Mouse (Mus musculus) kidney, embryonic 16.5 days (tissue): ENCODE measurements at regions not wholly inside any gene's neighbourhood (a gene's known extent, or its start where the extent isn't known, plus 50 kb on each side); places are given as distances from the start of the nearest gene placed in this dataset.

ENCODE experiments used
- ATAC-seq: fragments of 200-750 bp; cut with Nextera tagmentation; 2 replicates; pipeline ENCODE4 v1.8.0; 2017; ENCODE audit warnings: moderate TSS enrichment; ENCODE audit not compliant: low FRiP score, low TSS enrichment
- H3K27ac ChIP-seq: fragments of 300-500 bp; sonication (generic); 2 replicates; pipeline ENCODE4 v1.5.1; 2014; ENCODE audit warnings: low read length
- H3K27me3 ChIP-seq: fragments of 300-500 bp; sonication (generic); 2 replicates; pipeline ENCODE4 v1.6.1; 2014; ENCODE audit warnings: low read length, control low read depth, mixed read lengths; ENCODE audit not compliant: insufficient read depth
- H3K36me3 ChIP-seq: fragments of 300-500 bp; sonication (generic); 2 replicates; pipeline ENCODE4 v1.6.1; 2014; ENCODE audit warnings: low read length, control low read depth, mixed read lengths; ENCODE audit not compliant: insufficient read depth
- H3K4me1 ChIP-seq: fragments of 300-500 bp; sonication (generic); 2 replicates; pipeline ENCODE4 v1.6.1; 2014; ENCODE audit warnings: low read length, control low read depth, mixed read lengths; ENCODE audit not compliant: insufficient read depth
- H3K4me2 ChIP-seq: fragments of 300-500 bp; sonication (generic); replicated peaks from 2 replicates; pipeline ENCODE4 v1.6.1; 2014; ENCODE audit warnings: low read depth, low read length
- H3K4me3 ChIP-seq: fragments of 300-500 bp; sonication (generic); 2 replicates; pipeline ENCODE4 v1.5.1; 2014; ENCODE audit warnings: mild to moderate bottlenecking, low read length
- H3K9ac ChIP-seq: fragments of 300-500 bp; sonication (generic); replicated peaks from 2 replicates; pipeline ENCODE4 v1.6.1; 2014; ENCODE audit warnings: low read length
- H3K9me3 ChIP-seq: fragments of 300-500 bp; sonication (generic); 2 replicates; pipeline ENCODE4 v1.6.1; 2016; ENCODE audit warnings: low read length, control low read depth
- WGBS: fragments of 180-500 bp; shearing (Covaris S2); extraction: QIAGEN DNeasy Blood & Tissue Kit; methylation state at CpG from one replicate; pipeline ENCODE4 v1.1.7; 2014; 5-methylcytosine and 5-hydroxymethylcytosine counted together

- H3K4me3 ChIP-seq = no peak overlapping the region
- H3K9ac ChIP-seq = no peak overlapping the region
- no peaks in the 10 kb centered on the region for H3K36me3 ChIP-seq
- H3K9me3 ChIP-seq = no peaks in the 10 kb centered on the region; the same call in 1 of the 2 replicates
- ATAC-seq = peak; percentile 44
- no peaks in the 10 kb centered on the region for H3K27me3 ChIP-seq
- H3K4me1 ChIP-seq = peaks cover 33% of the 10 kb centered on the region
- WGBS = 10% methylated on average over 6 of the region's 6 CpGs
- 0 out of 2 replicates have a peak overlapping the region, but pooled peaks have one; percentile 14 for H3K4me2 ChIP-seq
- peak overlapping the region; percentile 63 for H3K27ac ChIP-seq
Measured at GRCm38 (mm10) chr2:166330364-166330763, 174.9 kb upstream of the Sulf2 start.

- no peaks in the 10 kb centered on the region; the same call in 1 of the 2 replicates for H3K9me3 ChIP-seq
- H3K4me2 ChIP-seq = no peak overlapping the region
- peak overlapping the region; percentile 63; the same call in 1 of the 2 replicates for H3K27ac ChIP-seq
- H3K36me3 ChIP-seq = no peaks in the 10 kb centered on the region
- 0 out of 2 replicates have a peak overlapping the region, but pooled peaks have one; percentile 15 for H3K9ac ChIP-seq
- no peak for ATAC-seq
- peaks cover 37% of the 10 kb centered on the region for H3K4me1 ChIP-seq
- no peak overlapping the region for H3K4me3 ChIP-seq
- WGBS = 51% methylated on average over 14 of the region's 14 CpGs
- no peaks in the 10 kb centered on the region for H3K27me3 ChIP-seq
Measured at GRCm38 (mm10) chr2:166329556-166330340, 174.3 kb upstream of the Sulf2 start.

DNA sequence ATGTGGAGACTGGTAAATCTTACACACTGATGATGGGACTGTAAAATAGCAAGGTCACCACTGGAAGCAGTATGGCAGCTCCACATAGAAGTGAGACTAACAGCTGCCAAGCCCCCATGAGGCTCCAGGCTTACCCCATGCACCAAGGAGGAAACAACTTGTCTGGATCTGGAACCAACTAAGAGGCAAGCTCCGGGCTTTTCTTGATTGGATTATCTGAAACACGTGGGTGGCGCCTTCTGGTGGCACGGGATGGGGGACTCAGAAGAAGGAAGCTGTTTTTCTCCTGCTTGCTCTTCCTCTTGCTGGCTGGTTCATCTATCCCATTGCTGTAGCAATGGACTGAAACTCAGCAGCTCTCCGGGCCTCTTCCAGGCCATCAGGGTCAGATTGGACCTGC lies 171.5 kb upstream of the Sulf2 start:
- Histone ChIP-seq H3K4me1 (peaks cover 45% of the 10 kb centered on the region), H3K4me2 (no peak overlapping the region), H3K27me3 (no peaks in the 10 kb centered on the region), H3K9ac (no peak overlapping the region), H3K4me3 (no peak overlapping the region), H3K36me3 (no peaks in the 10 kb centered on the region), H3K9me3 (no peaks in the 10 kb centered on the region; the same call in 1 of the 2 replicates), H3K27ac (no peak overlapping the region)
- 84% methylated on average over 5 of the region's 5 CpGs for WGBS
- no peak for ATAC-seq

GRCm38 (mm10) chr2:166324954-166325353 lies 169.5 kb upstream of the Sulf2 start:
- Histone ChIP-seq H3K4me2 (no peak overlapping the region), H3K9me3 (no peaks in the 10 kb centered on the region), H3K36me3 (no peaks in the 10 kb centered on the region), H3K27ac (peak overlapping the region; percentile 44; the same call in 1 of the 2 replicates), H3K9ac (no peak overlapping the region), H3K27me3 (no peaks in the 10 kb centered on the region), H3K4me1 (peaks cover 41% of the 10 kb centered on the region), H3K4me3 (no peak overlapping the region)
- WGBS = 44% methylated on average over 3 of the region's 3 CpGs
- peak; percentile 75 for ATAC-seq

DNA sequence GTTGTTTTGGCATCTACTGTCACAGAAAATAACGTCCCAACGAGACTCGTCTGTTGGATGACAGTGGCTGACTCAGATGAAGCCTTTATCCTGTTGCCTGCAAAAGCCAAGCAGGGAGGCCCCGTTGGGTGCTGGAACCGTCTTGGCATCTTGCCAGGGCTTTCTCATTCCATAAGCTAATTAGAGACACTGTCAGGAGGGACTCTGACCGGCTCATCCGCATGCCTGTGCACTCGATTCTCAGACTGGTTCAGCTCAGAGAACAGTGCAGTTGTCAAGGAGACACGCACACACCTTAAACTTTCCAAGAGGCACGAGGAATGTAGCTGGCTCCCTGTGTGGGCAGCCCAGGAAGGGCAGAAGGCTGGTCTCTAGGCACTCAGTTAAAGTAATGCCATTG lies 169.0 kb upstream of the Sulf2 start:
- no peak overlapping the region for H3K9ac ChIP-seq
- ATAC-seq = peak; percentile 91
- H3K36me3 ChIP-seq = no peaks in the 10 kb centered on the region
- H3K9me3 ChIP-seq = no peaks in the 10 kb centered on the region
- H3K27me3 ChIP-seq = no peaks in the 10 kb centered on the region
- peak overlapping the region; percentile 44; the same call in 1 of the 2 replicates for H3K27ac ChIP-seq
- H3K4me3 ChIP-seq = no peak overlapping the region
- no peak overlapping the region for H3K4me2 ChIP-seq
- 23% methylated on average over 10 of the region's 10 CpGs for WGBS
- H3K4me1 ChIP-seq = peaks cover 36% of the 10 kb centered on the region

DNA sequence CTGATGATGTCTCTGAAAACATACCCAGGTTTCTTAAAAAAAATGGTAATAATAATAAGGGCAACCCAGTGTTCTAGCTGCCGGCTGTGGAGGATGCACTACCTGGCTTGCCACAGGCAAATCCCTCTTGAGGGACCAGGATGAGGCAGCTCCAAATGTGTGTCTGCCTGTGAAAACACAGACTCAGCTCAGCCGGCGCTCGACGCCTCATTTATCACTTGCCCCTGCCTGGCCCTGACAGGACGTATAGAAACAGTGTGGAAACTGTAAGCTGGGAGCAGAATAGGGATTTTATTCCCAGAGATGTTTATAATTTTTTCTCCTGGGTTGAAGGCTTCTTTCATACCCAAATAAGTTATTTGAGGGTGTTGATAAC lies 167.2 kb upstream of the Sulf2 start:
- Histone ChIP-seq H3K9ac (no peak overlapping the region), H3K4me2 (no peak overlapping the region), H3K4me3 (no peak overlapping the region), H3K4me1 (peaks cover 32% of the 10 kb centered on the region), H3K27me3 (no peaks in the 10 kb centered on the region), H3K9me3 (no peaks in the 10 kb centered on the region), H3K36me3 (no peaks in the 10 kb centered on the region), H3K27ac (no peak overlapping the region)
- 33% methylated on average over 6 of the region's 6 CpGs for WGBS
- ATAC-seq = no peak

- ATAC-seq = no peak
- WGBS = 45% methylated on average over 6 of the region's 6 CpGs
- H3K27ac ChIP-seq = no peak overlapping the region; the same call in 1 of the 2 replicates
Measured at GRCm38 (mm10) chr2:166321992-166322667, 166.7 kb upstream of the Sulf2 start.

DNA sequence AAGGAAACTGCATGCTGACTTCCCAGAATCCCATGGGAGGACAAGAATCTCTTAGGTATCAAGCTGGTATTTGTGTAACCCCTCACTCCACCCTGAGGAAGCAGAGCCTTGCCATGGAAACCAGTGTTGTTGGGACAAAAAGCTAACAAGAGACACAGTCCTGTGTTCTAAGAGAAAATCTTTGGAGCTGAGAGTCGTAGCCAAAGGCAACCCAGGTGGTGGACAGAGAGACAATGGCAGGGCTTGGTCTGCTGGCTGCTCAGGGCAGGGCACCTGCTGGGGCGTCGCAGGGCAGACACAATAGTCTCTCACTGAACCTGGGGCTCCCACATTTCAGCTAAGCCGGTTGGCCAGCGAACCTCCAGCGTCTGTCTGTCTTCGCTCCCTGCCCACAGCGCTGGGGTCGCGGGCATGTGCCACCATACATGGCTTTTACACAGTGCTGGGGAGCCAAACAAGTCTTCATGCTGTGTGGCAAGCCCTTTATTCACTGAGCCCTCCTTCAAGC lies 161.0 kb upstream of the Sulf2 start:
- Histone ChIP-seq H3K27ac (no peak overlapping the region), H3K9me3 (no peaks in the 10 kb centered on the region), H3K36me3 (no peaks in the 10 kb centered on the region), H3K4me1 (peaks cover 3% of the 10 kb centered on the region; the same call in 1 of the 2 replicates), H3K9ac (no peak overlapping the region), H3K4me2 (no peak overlapping the region), H3K27me3 (no peaks in the 10 kb centered on the region), H3K4me3 (no peak overlapping the region)
- WGBS = 54% methylated on average over 10 of the region's 10 CpGs
- no peak for ATAC-seq

More at GRCm38 (mm10) chr2:166321992-166322667, 166.7 kb upstream of the Sulf2 start:
- Histone ChIP-seq H3K4me2 (no peak overlapping the region), H3K4me3 (no peak overlapping the region), H3K9ac (no peak overlapping the region), H3K9me3 (no peaks in the 10 kb centered on the region), H3K27me3 (no peaks in the 10 kb centered on the region), H3K36me3 (no peaks in the 10 kb centered on the region), H3K4me1 (peaks cover 32% of the 10 kb centered on the region)

- H3K4me2 ChIP-seq = no peak overlapping the region
- no peaks in the 10 kb centered on the region for H3K9me3 ChIP-seq
- no peaks in the 10 kb centered on the region for H3K36me3 ChIP-seq
- no peak for ATAC-seq
- no peak overlapping the region for H3K4me3 ChIP-seq
- WGBS = 83% methylated on average over 5 of the region's 5 CpGs
- no peak overlapping the region for H3K9ac ChIP-seq
- no peak overlapping the region for H3K27ac ChIP-seq
- peaks cover 9% of the 10 kb centered on the region for H3K4me1 ChIP-seq
- no peaks in the 10 kb centered on the region for H3K27me3 ChIP-seq
Measured at GRCm38 (mm10) chr2:166310438-166310837, 155.0 kb upstream of the Sulf2 start.
